Mouse (Mus musculus) v-Abl transformed pro-B cells (cell line): ENCODE measurements at regions not wholly inside any gene's neighbourhood (a gene's known extent, or its start where the extent isn't known, plus 50 kb on each side); places are given as distances from the start of the nearest gene placed in this dataset.

ENCODE experiments used
- in situ Hi-C, 2 experiments: fragments of 400-800 bp; cut with MboI; formaldehyde crosslinking; loops; one replicate each; pipeline ENCODE4 v1.15.1; 2025; ENCODE audit not compliant: unreplicated experiment in 2 of 2

DNA sequence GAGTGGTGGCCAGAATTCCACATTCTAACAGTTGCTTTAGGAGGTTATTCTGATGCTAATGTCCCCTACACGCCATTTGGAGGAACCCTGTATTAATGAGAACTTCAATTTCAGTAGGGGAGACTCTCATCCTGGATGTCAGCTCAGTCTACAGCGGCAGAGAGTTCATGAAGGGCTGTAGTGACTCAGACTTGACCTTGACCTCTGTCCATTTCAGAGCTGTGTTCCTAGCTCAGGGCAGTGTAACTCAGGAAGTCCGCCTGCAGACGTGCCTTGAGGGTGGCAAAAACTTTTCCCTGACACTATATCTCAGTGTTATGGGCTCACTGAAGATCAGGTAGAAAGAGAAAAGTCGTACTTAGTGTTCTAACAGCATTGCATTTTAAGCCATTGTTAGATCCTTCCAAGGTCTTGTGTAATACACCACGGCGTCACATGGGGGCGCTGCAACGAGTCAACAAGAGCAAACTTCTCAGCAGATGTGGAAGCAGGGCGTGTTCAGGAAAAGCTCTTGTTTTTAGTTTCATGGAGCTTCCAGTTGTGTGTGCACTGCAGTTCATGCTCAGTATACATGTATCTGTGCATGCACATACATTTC lies 297.5 kb downstream of the 1500009L16Rik start:
- in situ Hi-C loops = loop anchor here (5.0 kb wide), 1 partner anchor 417 kb away; no protein-coding TSS in a partner anchor

DNA sequence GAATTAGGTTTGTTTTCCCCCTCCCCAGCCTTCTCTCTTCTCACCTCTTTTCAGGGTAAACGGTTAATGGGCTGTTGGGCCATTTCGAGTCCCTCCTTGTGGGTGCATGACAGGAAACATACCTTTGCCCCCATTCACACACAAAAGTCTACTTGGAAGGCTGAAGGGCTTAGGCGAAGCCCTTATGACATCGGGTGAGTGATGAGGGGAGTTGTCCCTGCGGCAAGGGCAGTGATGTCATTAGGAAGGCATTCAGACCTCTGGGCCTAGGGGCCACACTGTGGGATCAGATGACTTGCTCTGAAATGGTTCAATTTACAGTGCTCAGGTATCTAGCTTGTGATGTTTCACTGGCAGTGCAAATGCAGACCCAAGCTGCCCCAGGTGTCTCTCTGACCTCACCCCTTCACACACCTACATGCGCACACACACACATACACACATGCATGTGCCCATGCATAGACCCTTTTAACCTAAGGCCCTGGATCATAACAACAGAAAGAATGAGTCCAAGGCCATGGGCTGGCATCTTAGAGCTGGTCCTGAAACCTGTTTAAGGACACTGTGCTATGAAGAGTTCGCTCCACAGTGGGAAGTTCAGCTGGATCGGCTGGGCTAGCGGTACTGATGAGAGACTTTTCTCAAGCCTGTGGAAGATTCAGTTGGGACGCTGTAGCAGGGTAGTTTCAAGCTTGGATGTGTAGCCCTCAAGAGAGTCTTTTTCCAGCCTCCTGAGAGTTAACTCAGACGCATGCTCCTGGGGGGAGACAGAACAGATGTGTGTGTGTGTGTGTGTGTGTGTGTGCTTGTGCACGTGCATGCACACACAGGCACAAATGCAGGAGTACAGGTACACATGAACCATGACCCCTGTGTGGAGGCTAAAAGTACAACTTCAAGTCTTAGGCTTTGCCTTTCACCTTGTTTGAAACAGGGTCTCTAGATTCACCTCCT lies 298.8 kb downstream of the 1500009L16Rik start:
- in situ Hi-C loops = loop anchor here (5.0 kb wide), 1 partner anchor 416 kb away; no protein-coding TSS in a partner anchor

GRCm38 (mm10) chr10:84024294-84024693 lies 301.6 kb downstream of the 1500009L16Rik start:
- in situ Hi-C loops = loop anchor here (5.0 kb wide), 1 partner anchor 413 kb away; no protein-coding TSS in a partner anchor

GRCm38 (mm10) chr10:84024901-84025300 lies 302.2 kb downstream of the 1500009L16Rik start:
- in situ Hi-C loops = loop anchor here (5.0 kb wide), 1 partner anchor 412 kb away; no protein-coding TSS in a partner anchor

DNA sequence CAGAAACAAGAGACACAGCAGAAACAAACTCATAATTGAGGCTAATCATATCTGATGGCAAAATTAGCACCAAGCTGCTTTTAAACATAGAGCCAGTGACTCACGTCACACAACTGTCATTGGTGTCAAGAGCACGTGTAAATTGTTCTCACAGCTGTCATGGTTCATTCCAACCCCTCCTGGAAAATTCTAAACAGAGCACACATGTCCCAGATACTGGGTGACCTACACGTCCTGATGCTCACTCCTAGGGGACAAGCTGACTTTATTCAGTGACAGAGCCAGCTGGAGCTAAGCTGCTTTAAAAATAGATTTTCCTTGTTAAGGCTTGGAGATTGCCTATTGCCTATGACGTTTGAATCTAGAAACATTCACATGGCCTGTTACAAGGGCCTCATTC lies 304.1 kb downstream of the 1500009L16Rik start:
- in situ Hi-C loops = no loop called here

DNA sequence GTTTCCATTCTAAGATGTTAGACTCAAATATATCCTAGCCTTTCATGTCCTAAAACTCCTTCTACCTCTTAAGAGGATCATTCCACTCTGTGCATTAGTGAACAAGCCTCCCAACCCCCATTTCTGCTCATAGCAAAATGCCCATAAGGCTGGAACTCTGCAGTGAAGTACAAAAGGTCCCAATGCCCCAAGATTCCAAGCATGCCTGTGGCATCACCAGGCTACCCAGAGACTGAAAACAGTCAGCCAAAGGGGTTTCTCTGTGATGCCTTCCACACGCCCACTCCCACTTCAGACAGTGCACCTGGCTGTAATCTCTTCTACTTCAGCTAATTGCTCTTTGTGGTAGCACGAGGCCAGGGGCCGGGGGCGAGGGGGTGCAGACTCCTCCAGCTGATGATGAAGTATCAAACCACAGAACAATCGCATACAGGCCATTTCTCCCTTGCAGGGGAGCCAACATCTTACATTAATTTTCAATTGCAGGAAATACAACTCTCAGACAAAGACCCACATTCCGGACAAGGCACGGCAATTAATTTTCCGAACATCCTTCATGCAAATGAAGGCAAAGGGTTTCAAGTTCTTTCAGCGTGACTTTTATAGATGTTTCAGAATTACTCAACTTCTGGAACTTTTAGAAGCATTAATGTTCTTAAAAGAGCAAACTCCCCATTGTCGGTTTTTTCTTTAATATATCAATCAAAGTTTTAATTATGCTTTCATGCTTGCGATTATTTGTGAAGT lies 313.6 kb downstream of the 1500009L16Rik start:
- in situ Hi-C loops = no loop called here

- in situ Hi-C loops = no loop called here
These were observed 326.0 kb downstream of the 1500009L16Rik start for GRCm38 (mm10) chr10:84048706-84049105.

DNA sequence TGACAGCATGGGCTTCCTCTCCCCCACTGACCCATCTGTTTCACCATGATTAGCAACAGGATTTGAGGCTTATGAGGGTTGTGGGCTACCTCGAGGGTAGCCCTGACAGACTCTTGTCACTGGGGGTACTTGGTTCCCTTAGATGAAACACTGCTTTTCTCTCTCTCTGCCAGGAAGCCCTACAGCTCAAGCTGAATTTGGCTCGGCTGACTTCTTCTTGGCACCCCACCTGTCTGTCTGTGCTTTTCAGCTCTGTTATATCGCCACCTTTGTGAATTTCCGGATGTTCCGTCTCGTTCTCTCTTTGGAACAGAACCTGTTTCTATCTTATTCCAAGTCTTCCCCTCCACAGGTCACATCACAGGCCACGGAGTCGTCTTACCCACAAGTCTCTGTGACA lies 330.0 kb downstream of the 1500009L16Rik start:
- in situ Hi-C loops = no loop called here

DNA sequence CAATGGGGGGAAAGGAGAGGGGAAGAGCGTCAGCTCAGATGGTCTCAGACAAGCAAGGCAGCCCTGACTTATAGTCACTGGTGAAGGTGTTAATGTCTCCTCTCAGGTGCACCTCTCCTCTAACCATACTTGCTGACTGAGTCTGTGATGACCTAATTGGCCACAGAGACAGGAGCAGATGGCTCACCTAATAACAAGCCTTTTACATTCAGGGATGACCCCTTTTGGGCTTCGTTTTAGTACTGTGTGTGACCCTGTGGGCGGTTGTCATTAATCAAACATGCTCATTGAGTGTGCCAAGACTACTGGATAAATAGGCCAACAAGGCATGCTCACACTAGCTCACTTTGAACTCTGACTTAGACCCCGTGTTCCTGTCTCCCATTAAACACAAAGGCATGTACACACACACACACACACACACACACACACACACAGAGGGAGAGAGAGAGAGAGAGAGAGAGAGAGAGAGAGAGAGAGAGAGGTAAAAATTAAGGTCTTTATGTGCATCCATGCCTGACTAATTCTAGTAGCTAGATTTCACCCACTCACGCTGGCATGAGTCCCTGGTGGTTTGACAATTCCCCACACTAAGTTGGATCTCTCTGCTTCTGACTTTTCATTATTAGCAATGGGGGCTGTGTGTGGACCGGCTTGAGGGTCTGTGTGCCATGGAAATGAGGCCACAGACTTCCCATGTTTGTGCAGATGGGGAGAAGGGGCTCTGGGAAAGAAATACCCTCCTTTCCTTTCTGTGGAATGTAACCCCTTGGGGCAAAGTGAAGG lies 332.1 kb downstream of the 1500009L16Rik start:
- in situ Hi-C loops = no loop called here

DNA sequence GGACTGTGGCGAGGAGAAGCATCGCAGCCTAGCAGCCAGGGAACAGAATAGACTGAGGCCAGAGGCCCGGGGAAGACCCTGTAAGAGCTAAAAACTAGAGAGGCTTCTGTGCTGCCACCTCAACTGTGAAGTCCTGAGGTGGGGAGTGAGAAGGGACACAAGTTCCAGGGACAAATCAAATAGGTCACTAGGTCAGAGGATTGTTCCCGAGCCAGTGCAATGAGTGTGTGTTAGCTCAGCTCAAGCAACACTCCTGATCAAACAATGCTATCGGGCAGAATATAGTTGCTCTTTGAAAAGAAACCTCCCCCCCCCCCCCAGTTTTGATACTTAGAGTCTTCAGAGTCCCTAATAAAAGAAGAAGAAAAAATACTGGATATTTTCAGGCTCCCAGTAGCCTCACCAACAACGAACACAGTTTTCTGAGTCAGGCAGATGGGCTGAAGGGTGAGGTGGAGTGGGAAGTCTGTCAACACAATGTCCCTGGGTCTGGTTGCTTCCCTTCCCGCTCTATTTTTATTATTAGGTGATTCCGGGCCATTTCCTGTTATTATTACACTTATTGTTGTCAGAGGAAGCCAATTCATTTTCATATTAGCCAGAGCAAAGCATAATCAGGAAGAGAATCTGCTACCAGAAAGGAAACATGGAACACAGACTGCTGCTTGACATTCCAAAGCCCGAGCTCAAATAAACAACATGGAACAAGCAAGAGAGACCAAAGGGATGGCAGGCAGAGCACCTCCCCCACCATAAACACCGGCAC lies 332.9 kb downstream of the 1500009L16Rik start:
- in situ Hi-C loops = no loop called here

- in situ Hi-C loops = no loop called here
These were observed 333.9 kb downstream of the 1500009L16Rik start for GRCm38 (mm10) chr10:84056323-84057169.

- in situ Hi-C loops = no loop called here
These were observed 335.6 kb downstream of the 1500009L16Rik start for GRCm38 (mm10) chr10:84058301-84058700.

GRCm38 (mm10) chr10:84059646-84060491 lies 337.2 kb downstream of the 1500009L16Rik start:
- in situ Hi-C loops = no loop called here

DNA sequence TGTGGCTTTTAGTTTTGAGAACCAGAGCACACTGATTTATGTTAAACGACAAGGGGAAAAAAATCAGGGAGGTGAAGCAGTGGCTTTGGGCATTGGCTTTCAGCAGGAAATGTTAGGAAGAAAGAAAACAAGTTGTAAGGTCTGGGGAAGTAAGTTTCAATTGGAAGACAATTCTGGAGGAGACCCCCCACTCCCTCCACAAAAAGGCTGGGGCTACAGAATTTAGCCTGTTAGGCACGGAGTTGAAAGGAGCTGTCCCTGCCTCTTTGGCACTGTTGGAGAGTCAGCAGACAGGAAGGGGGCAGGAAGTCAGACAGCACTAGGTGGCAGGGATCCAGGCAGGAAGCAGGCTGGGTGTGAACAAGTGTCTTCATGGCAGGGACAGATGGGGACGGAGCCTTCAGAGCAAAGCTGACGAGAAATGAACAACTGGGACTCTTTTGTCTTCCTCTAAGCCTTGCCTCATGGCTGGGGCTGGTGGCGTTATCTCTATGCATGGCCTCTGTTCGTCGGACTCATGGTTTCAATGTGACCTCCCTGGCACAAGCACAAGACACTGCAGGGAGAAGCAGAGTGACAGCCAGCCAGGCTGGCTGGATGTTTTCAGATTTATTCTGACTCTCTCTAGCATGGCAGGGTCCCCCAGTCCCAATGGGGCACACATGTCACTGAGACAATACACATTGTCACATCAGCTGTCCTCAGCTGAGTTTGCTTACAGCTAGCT lies 338.0 kb downstream of the 1500009L16Rik start:
- in situ Hi-C loops = no loop called here

DNA sequence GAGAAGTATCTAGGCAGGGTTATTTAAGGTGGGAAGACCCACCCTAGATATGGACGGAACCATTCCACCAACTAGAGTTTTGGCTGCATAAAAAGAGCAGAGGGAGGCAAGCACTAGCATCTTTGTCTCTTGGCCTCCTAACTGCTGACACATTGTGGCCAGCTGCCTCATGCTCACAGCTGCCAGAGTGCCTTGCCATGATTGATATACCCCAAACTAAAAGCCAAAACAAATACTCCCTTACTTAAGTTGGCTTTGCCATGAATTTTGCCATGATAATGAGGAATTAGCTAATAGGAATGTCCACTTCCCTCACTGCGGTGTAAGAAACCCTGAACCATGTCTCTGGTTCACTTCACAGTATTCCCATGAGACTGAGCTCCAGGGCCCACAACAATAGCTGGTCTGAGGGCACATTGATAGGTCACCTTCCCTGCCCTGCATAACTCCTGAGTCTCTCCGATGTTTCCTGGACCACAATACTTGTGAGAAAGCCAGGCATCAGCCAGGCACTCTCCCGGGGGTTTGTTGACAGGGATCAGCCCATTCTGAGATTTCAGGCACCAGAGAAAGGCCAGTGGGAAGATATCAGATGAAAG lies 344.5 kb downstream of the 1500009L16Rik start:
- in situ Hi-C loops = no loop called here

GRCm38 (mm10) chr10:84069806-84070205 lies 347.1 kb downstream of the 1500009L16Rik start:
- in situ Hi-C loops = no loop called here
